Mouse (Mus musculus) right cerebral cortex, postnatal 14 days (tissue): Measurements from ENCODE around the gene Akr1c6.
"Not testable (repeated sequence)": the region's sequence is repeated elsewhere in the genome, so short reads cannot be mapped to it uniquely, and the experiment has no call there.

Experiments used
- DNase-seq: peaks from one replicate; pipeline ENCODE4 v3.0.0; 2022

Gene Akr1c6

DNA sequence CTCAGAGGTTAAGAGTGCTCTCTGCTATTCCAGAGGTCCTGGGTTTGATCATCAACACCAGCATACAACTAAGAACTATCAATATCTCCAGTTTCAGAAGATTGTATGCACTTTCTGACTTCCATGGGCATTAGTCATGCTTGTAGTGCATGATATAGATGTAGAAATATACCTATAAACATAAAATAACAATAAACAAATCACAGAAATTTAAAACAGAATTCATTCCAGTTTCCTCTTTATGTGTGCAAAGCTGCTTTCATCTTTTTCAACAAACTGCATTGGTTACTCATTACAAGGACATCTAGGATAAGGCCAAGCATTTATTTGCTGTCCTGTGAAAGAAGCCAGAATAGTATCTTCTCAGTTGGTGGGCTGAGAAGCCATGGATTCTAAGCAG, at the start of gene Akr1c6:
Gene Akr1c6 (plus strand): TSS at position 301 of the 400 bp plus-strand sequence.
- no peak for DNase-seq

DNA sequence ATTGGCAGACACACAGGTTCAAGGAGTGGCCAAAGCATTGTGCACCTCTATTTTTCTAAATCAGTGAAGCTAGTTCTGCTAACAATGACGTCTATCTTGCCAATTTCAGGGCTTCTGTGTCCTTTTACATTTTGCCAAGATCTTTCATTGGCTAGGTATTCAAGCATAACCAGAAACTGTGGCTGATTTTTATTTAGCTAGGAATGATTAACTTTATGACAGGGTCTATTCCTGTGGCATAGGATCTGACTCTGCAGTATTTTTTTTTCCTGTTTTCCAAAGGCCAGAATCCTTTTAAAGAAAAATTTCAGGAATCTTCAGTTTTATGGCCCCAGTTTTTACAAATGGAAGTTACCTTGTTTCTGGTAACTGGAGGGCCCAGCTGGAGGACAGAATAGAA, 49.2 kb upstream of the Akr1c6 start:
- no peak for DNase-seq

DNA sequence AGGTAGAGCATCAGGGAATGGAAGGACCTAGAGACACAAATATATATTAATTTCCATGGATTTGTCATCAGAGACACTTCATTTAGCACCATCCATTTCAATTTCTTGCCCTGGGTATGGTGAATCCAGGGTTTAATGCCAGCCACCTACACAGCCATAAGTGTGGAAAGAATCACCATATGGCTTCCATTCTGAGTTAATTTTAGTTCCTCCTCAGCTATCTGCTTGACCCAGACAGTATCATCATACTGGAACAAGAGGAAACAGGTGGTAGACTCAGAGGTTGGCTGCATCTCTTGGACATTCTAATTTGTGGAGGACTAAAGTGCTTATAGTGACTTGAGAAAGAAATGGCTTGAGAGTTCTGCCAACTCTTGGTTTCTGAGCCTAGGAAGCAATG, 48.6 kb upstream of the Akr1c6 start:
- no peak for DNase-seq

DNA sequence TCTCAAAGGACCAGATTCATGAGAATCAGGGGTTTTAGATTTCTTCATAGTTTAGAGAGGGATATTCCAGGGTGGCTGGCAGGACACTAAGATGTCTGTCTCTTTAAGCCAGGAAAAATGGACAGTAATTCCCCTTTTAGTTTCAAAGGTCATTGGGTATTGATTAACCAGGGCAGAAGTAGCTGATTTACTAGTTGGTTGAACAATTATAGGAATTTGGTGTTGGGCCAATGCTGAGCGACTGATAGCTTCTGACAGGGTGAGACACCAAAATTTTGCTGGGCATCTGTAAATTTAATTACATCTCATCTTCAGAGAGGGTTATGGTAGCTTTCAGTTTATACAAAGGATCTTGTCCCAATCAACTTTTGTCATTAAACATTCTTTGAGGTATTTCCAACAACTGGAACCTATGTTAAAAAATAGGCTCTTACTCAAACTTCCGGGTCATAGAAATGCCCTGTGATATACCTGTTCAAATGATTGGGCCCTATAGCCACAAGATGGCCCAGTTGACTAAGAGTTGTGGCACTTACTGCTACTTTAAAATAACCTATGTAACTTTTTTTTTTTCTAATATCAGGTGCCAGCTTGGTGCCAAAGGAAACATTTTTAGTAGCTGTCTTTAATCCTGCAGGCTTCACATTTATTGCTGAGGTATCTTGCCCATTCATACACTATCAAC, 45.2 kb upstream of the Akr1c6 start:
- no peak for DNase-seq

DNA sequence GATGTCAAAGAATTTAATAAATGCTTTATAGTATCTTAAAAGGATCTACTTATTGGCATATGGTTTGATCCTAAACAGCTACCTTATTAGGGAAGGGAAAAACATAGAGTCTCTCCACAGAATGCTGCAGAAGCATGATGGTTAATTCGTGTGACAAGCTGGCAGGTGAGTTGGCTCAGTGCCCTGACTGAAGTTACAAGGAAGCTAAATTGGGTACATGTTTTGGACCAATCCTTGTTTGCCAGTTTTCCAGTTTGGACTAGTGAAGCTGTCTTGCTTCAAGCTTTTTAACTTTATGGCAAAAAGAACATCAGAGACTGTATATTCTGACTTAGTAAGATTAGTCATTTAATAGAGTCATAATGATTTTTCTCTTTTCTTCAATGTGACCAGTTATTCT, 33.7 kb upstream of the Akr1c6 start:
- not testable (repeated sequence) for DNase-seq

DNA sequence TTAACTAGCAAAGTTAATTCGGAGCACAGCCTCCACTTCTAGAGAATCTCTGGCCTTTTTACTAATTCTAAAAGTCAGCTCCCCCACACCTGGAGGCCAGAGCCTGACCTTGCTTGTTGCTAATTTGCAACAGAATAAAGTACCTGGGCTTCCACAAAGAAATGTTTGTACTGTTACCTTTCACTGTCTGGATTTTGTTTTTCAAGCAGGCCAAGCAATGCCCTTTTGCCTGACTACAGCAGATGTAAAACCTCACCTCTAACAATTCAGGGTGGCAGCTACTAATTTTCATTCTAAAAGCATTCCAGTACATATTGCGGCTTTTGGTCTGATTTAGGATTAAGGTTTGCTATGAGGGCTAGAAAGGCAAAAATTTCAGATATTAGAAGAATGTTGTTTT, 33.3 kb upstream of the Akr1c6 start:
- DNase-seq: no peak

DNA sequence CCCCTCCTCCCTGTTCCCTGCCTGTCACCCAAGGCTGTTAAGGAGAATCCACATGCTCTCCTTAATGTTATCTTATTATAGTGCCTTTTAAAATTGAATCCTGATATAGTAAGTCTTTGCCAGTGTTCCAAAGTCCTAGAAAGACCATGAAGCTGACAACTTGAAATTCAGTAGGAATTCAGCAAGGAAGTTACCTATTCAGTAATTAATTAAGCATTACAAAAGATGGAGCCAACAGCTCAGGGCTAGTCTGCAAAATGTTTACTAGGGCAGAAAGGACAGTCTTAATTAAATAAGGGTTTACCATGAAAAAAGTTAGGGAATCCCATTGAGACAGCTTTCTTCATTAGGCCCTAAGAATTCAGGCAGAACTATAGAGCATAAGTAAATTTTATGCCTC, 31.9 kb upstream of the Akr1c6 start:
- DNase-seq: no peak

DNA sequence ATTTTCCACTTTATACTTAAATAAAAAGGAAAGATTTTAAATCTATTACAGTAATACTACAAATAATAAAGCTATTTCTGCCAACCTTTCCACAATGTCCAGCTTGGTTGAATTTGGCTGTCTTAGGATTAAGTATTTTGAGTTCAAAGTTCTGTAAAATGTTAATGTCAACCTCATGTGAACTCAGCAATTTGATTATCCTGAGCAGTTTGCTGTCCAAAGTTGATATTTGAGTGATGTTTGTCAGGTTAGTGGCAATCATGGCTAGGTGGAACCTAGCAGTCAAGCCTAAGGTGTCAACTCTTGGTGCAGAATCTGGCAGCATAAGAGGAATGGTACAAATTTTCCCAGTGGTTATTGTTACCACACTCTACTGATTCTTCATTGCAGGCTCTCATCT, 29.4 kb upstream of the Akr1c6 start:
- no peak for DNase-seq

DNA sequence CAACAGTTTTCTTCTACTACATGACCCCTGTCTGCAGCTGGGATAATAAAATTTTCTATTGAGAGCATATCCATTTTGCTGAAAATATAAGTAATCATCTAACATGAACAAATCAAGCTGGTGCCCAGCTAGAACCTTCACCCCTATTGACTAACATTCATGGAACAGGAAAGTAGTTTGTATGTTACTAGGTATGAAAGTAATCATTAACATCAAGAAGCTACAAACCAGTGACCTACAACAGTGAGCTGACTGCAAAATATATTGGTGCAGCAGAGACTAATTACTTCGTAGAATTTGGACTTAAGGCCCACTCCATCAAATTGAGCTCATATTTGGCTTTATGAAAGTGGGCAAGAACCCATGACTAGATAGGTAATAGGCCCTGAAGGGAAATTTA, 27.3 kb upstream of the Akr1c6 start:
- no peak for DNase-seq

DNA sequence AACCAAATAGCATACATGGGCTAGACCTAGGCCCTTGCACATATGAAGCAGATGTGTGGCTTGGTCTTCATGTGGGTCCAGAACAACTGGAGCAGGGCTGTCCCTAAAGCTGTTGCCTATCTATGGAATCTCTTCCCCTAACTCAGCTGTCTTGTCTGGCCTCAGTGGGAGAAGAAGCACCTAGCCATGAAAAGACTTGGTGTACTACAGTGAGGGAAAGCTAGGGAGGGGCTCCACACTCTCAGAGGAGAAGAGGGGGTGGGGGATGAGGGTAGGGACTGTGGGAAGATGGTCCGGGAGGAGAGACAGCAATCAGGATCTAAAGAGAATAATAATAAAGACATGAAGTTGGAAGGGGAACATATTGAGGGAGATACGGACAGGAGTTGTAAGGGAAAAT, 5.5 kb upstream of the Akr1c6 start:
- no peak for DNase-seq

DNA sequence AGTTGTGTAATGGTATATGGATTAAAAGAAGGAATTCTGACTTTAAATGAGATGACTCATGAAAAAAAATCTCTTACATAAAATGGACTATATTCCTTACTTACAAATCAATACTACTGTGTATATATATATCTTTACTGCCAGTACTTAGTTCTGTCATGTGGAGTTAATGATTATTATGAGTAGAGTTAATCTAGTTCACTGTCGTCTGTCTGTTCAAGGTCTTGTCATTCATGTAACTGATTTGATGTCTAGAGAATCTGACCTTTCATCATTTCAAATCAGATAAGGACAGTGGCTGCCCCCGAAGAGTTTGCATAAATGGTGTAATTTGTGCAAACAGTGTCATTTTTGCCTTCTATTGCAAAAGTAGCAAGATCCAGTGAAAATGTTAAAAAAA, 5.1 kb upstream of the Akr1c6 start:
- DNase-seq: no peak

DNA sequence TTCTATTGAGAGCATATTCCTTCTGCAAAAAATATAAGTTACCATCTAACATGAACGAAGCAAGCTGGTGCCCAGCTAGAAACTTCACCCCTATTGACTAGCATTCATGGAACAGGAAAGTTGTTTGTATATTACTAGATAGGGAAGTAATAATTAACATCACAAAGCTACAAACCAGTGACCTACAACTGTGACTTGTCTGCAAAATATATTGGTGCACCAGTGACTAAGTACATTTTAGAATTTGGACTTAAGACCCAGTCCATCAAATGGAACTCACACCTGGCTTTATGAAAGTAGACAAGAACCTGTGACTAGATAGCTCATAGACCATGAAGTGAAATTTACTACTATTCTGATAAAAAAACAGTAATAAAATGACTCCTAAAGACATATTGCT, 3.0 kb upstream of the Akr1c6 start:
- no peak for DNase-seq

DNA sequence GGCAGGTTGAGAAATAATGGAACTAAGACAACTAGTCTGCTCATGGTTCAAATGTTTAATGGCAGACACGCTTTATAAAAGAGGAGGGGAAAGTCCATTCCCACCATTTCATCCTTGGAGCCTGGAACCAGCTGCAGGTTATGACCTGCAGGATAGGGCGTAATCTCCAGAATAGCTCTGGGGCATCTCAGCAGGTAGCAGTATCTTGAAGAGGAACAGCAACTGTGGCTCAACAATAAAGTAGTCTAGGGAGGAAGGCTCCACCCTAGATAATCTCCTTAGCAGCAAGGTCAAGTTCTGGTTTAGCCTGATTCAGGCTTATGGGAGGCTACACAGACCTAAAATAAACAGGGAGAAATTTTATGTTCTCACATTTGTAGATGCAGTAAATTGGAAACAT, 31.5 kb downstream of the Akr1c6 start:
- DNase-seq: no peak

DNA sequence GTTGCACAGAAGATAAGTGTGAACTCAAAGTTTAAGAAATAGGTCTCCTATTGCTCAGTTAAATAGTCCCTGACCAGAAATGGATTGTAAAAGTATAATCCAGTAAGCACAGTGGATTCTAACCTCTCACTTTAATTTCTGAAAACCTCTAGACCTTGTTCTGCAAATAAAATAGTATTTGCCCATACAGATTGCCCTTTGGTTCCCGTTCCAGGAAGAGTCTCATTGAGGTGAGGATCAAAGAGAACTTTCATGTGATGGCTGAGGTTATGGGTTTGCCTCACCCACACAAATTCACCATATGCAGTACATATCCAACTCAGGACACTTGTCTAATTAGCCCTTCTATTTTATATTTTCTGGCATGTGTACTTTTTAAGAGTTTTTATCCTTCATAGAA, 33.8 kb downstream of the Akr1c6 start:
- DNase-seq: no peak
